Mouse (Mus musculus): Measurements from ENCODE around the gene Osbpl5.

Gene Osbpl5

DNA sequence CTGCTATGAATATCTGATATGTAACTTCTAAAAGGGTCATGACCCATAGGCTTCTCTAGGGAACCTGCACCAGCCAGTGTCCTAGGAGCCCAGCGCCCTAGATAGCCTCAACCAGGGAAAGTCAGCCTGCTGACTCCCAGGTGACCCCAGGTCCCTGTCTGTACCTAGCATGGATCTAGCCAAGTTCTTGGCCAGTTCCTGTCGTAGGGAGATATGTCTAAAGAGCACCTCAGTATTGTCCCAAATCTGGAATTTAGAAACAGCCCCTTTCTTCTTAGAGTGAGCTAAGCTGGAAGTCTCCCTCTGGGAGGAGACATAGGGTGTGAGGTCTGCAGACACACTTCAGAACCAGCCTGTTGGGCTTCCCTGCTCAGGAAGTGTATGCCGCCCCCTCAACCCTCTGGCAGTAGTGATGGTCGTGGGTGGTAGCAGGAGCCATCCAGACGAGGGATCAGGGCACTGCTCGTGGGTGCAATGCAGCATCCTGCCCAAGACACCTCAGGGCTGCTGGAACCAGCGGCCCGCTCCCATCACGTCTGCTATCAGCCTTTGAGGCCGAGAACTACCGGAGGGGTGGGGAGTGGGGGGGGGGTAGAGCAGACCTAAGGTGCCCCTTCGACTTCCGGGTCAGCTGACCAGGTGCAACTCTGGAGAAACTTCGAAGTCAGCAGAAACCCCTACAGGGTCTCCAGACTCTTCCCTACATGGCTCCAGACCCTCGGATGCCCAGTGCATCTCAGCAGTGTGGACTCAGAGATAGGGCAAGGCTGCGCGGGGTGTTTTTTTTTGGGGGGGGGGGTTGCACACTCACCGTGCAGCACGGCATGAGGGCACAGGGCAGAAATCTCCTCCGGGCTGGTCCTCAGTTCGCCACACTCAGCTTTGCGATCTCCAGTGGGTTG, at the start of gene Osbpl5:
Gene Osbpl5 (minus strand): TSS at position 861 of the 902 bp plus-strand sequence.
- DNase-seq = peak; percentile 79

DNA sequence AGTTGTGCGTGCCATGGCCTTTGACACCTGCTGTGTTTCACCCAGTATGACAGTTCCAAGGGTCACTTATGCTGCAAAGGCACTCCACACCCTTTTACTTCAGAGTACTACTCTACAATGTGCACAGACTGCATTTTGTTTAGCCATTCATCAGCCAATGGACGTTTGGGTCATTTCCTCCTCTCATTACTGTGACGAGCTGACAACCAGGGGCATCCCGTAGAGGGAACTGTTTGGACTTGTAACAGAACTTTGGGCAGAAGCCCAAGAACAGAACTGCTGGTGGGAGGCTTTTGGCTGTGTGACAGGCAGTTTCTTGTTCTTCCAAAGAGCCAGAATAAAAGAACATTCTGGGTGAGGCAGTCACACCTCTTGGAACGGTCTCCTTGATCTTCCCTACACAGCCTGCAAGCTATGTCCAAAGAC, 48.4 kb upstream of the Osbpl5 start:
- DNase-seq = peak; percentile 38

DNA sequence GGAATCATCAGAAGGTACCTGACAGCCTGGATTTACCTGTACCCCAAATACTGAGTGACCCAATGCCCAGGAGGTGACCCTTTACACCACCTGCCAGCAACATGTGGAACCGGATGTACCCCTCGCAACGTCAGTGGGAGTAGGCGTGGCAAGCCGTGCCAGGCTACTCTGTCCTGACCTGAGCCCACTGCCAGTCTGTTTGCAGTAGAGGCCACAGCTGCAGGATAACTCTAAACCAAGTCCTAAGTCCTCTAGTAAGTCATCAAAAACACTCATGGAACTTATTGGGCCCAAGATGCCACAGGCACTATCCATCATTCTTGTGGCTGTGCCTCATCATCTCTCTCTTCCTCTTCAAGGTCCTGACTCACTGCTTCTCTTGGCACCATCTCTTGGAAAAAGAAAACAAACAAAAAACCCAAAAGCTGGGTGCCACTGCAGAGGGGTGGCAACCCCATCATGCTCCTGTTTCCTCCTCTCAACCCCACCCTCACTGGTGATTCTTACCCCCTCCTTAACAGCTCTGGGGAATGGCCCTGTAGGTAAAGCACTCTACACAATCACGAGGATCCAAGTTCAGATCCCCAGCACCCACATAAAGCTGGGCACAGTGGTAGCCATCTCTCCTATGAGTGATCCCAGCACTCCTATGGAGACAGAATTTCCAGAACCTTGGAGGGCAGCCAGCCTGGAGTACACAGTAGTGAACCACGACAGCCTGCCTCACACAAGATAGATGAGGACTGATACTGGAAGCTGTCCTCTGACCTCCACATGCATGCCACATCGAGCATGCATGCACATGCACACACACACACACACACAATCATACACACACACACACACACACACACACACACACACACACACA, 44.6 kb upstream of the Osbpl5 start:
- DNase-seq = no peak

DNA sequence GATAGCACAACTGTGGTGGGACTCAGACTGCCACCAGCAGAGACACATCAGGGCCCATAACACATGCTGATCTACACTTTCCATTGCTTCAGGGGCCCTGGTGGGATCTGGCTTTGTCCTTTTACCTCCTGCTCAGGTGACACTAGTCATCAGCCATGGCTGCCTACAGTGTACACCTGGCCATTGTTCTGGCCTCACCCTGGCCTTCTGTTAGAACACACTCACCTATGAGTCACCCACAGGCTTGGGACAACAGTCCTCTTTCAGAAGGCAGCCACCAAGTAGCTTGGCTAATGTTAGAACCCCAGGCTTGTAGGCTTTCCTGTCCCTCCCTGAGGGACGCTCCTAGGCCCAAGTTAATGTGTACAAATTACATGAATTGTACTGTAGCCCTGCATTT, 44.0 kb upstream of the Osbpl5 start:
- DNase-seq = no peak

DNA sequence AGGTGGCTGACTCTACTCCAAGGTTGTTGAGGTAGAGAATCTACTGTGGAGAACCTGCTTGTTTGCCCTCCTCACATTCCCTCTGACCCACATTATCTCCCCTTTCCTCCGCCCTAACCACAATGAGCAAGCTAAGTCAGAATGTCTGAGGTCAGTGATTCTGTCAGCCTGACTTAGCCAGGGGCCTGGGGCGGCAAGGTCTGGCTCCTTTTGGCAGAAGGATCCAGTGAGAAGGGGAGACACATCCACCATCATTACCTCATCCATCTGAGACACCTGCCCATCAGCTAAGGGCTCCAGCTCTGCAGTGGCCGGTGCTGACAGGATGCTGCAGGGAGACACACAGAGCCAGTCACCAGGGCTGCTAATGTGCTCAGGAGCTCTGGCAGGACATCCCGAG, 42.0 kb upstream of the Osbpl5 start:
- DNase-seq = no peak

DNA sequence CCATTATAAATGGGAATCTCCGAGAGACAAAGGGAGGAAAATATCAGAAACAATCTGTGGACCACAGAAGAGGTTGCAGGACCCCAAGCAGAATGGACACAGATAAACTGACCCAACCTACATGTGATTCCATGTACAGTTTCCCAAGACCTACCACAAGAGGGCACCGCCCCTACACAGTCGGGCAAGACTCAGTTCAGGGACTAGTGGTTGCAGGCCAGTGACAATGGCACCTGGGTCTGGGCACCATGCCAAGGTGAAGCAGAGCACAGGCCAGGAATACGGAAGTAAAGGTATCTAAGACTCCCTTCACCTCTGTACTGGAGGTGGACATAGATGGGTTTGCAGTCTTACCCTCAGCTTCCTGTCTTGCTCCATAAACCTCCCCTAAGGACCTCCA, 36.3 kb upstream of the Osbpl5 start:
- DNase-seq = peak; percentile 18

DNA sequence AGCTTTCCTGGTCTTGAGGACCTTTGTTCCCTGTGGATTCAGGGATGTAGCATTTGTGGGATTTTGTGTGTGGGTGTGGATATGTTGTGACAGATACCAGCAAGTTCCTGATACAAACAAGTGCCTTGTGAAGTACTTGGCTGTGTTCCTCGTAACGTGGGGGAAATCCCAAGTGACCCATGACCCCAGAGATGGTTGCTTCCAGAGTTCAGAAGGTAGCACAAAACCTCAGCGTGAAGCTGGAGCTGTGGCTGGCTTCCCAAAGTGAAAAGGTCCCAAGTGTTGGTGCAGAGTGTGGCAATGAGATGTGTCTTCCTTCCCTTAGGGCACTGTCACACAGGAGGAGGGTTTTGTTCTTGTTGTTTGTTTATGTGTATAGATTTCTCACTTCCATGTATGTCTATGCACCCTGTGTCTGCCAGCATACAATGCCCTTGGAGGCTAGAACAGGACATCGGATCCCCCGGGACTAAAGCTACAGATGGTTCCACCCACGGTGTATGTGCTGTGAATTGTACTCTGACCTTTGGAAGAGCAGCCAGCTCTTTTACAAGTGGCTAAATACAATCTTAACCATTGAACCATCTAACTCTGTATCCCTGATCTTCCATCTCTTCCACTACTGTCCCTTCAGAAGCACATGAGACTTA, 35.7 kb upstream of the Osbpl5 start:
- no peak for DNase-seq

DNA sequence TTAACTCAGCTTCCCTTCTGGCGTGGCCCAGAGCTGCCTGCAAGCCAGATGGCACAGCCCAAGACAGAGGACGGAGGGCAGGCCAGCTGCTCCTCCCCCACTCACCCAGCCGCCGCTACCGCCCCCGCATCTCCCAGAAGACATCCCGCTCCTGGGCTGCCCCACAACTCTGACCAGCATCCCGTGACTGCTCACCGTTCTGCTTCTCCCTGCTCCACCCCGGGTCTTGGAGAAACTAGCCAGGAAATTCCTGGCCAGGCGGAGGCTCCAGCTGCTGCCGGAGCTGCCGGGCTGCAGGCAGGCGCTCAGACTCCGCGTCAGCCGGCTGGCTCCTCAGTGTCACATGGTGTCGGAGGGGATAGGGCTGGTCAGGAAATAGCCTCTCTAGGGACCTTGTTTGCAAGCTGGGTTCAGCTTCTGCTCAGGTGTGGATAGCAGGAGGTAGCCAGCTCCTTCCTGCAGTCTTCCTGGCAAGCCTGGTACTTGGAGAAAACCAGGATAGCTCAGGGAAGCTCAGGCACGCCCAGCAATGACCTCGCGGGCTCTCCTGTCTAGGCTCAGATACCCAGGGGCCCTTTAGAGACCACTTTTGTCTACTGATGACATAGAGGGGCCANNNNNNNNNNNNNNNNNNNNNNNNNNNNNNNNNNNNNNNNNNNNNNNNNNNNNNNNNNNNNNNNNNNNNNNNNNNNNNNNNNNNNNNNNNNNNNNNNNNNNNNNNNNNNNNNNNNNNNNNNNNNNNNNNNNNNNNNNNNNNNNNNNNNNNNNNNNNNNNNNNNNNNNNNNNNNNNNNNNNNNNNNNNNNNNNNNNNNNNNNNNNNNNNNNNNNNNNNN, 27.4 kb upstream of the Osbpl5 start, which contains the start of gene Mrgpre:
Gene Mrgpre (minus strand): TSS at position 505 of the 834 bp plus-strand sequence.
- DNase-seq = peak; percentile 71

DNA sequence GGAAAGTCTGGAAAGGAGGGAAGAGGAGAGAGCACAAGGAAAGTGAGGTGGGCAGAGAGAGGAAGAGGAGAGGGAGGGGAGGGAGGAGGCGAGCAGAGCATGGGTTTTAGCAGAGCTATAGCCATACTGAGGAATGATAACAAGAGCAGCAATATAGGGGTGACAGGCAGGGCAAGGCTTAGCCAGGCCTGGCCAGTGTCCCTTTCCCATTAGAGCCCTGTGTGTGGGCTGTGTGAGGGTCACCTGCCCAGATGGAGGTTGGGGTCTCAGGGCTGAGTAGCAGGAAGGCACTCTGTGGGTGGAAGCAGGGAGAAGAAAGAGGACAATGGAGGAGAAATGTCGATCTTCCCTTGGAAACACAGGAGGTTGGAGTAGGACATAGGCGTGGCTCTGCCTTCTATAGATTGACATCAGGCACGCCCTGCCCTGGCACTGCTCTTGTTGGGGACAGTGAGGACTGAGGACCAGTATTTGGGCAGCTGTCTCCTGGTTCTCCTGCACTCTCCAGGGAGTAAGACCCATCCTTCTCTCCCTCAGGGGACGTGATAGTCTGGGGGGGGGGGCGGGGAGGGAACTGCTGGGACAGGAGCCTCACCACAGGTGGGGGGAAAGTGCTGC, 26.7 kb upstream of the Osbpl5 start:
- DNase-seq = no peak

DNA sequence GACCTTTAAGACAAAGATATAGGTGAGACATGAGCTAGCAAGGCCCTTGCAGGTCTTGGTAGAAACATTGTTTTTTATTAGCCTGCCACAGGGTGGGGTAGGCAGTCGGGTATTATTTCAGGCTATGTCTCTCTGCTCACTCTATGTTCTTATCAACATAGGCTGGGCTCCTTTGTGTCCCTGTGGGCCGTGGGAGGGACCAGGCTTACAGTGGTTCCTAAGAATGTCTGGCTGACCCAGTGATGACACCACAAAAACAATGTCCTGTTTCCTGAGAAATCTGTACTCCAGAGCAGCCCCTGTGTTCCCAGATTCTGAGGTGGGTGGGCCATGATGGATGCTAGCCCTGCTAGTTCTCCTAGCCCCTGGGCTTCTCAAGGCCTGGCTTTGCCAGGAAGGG, 20.6 kb upstream of the Osbpl5 start:
- no peak for DNase-seq

DNA sequence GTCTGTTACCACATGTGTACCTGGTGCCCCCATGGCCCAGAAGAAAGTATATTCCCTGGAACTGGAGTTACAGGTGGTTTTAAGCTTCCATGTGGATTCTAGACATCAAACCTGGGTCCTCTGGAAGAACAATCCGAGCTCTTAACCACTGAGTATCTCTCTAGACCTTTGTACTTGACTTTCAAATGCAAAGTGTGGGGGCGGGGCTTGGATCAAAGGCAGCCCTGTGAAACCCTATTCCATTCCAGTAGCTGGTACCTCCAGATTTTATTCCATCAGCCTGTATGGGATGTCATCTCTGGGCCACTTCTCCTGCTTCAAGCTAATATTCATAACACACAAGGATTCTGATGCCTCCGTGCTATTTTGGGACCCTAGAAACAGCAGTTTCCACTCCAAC, 19.4 kb upstream of the Osbpl5 start:
- DNase-seq = no peak

DNA sequence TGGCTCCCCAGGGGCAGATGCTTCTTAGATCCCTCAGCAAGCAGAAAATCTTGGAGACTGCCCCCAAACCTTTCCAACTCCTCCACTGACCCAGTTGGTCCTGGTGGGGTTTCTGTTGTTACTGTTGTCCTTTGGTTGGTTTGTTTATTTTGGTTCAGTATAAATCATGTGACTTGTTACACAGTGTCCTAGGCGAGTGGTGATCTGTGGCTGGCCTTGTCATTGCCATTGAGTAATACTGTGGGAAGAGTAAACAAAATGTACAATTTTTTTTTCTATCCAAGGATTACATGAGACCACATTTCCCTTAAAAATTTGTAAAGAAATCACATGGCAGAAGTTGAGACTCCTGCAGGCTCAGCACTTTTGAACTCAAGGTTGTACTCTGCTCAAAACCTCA, 12.7 kb upstream of the Osbpl5 start:
- DNase-seq = no peak

DNA sequence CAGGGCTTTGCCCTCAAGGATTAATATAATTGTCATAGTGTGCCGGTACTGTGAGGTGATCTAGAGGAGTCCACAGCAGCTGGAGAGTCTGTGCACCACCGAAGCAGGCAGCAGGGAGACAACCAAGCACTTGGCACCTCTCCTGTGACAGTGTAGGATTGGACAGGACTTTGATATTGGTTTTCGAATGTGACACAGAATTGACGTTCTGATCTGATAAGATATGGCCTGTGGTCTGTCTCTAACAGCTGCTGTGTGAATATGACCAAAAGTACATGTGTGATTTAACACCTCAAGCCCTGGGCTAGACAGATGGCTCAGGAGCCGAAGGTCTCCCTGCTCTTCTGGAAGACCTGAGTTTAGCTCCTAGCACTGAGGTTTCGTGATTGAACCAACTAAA, 11.5 kb upstream of the Osbpl5 start:
- no peak for DNase-seq

DNA sequence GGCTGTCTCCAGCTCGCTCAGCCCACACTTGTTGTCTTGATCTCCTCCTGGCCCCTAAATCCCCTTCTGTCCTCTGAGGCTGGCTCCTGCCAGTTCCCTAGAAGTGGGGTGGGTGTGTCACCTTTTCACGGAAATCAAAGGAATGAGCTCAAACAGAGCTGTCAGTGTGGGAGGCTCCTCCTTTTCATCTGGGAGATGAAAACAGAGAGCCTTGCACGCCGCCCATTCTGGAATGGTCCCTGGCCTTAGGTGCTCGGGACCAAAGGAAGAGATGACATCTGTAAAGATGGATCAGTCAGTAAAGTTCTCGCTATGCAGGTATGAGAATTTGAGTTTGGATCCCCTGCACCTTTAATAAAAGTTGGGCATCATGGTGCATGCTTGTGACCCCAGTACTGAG, 10.1 kb upstream of the Osbpl5 start, which contains the start of gene Mrgprg:
Gene Mrgprg (minus strand): TSS at position 101 of the 400 bp plus-strand sequence.
- DNase-seq = no peak

DNA sequence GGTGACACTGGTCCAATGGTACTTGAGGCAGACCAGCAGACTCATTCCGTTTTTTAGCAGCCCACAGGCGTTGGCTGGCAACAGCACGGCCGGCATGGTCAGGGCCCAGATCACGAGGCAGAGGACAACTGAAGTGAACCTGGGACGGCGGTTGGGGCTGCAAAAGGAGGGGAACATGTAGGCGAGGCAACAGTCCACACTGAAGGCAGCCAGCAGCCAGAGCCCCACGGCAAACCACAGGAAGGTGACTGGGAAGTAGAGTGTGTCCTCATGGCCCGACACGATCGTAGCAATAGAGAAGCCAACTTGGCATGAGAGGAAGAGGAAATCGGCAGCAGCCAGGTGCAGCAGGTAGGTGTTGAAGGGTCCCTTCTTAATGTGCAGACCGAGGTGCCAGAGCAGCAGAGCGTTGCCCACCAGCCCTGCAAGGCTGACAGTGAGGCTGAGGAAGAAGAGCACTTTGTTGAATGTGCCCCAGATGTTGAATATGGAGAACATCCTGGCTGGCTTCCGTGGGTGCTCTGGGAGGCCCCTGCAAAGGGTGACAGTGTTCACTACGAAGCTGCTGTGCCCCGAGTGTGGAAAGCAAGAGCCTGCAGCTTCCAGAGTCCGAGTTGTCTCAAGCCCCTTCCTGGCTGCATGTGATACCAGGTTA, 8.2 kb upstream of the Osbpl5 start:
- DNase-seq = no peak

DNA sequence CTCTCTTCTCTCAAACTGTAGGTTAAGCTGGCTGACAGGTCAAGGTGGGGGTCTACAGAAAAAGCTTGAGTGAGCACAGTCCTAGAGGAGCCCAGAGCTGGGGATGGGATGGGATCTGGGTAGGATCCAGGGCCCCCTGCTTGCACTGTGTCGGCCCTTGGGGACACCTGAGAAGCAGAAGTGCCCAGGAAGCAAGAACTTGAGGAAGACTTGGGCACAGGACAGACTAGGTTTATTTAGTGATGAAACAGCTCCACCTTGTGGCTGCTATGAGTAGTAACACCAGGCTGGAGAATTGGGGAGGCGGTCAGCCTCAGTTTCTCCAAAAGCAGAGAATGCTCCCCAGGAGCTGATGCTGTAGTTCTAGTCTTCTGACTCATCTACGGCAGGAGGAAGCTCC, 7.0 kb upstream of the Osbpl5 start:
- no peak for DNase-seq

DNA sequence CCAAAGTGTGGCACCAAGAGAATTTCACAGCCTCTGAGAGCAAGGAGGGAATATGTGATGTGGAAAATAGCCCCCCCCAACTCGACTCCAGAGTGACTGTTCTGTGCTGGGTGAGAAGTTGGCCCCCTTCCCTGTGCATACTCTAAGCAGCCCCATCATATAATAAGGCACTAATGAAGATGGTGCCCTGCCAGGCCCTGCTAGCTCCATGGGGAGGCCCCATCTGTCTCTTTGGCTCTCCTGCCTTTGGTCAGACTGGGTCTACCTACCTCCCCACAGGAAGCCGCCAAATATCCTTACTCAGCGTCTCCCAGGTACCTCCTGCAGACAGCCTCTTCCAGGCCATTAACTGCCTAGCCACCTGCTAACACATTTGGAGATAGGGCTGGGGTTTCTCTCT, 2.2 kb upstream of the Osbpl5 start:
- DNase-seq = no peak

DNA sequence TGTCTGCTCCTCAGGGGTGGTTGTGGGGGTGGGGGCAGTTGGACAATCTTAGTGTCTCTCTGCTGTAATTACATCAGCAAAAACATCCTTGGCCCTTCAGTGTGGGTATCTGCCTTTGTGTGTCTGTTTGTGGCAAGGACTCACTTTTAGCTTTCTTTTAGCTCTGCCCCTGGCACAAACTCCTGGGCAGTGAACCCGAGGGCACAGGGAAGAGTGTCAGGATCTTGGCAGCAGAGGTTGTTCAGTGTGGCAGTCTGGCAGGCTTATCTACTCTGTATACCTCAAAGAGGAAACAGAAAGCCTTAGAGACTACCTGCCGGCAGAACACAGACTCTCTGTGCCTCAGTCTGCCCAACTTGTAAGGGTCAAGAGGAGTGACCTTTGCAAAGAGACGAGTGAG, 911 bp upstream of the Osbpl5 start:
- DNase-seq = no peak

DNA sequence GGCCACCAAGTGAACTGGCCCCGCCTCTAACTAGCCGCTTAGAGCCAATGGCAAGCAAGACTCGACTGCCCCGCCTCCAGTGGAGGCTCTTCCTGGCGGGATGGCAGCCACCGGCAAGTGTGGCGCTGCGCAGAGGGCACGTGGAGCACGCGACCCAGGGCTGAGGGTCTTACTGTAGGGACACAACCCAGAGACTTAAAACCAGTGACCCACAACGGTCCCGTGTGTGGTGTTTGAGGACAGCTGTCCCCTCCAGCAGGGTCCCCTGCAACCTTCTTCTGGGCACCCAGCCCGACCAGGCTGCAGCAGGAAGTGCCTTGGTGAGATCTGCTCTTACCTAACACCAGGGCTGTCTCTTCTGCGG, 224 bp upstream of the Osbpl5 start:
- DNase-seq = peak; percentile 82

DNA sequence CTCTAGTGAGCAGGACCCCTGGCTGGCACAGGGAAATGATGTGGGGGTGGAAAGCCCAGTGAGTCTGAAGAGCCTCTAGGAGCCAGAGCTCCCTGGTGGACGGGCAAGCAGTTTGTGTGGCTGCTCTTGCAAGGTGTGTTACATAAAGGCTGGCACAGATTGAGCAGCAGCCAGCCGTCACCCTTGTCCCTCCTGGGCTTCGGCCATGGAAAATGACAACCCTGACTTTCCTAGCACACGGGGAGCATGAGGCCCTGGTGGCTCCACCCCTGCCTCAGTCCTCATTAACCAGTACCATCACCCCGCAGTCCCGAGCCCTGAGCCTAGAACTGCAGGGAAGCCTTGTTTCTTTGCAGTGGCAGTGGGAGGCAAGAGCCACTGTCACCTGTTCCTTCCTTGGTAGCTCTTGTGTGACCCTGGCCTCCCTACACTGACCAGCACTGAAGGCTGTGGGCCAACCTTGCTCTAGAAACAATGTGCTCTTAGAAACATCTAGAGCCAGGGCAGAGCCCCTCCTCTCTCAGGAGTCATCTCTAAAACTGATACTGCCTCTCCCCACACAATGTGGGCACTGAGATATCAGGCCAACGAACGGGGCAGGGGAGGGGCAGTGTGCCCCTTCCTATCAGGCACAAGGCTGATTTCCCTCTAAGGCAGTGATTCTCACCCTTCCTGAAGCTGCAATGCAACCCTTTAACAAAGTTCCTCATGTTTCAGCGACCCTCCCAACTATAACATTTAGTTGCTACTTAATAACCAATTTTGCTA, 1.2 kb downstream of the Osbpl5 start:
- DNase-seq = no peak

All from right cerebral cortex, adult 18-20 months (tissue).